In the genomic region with DNA sequence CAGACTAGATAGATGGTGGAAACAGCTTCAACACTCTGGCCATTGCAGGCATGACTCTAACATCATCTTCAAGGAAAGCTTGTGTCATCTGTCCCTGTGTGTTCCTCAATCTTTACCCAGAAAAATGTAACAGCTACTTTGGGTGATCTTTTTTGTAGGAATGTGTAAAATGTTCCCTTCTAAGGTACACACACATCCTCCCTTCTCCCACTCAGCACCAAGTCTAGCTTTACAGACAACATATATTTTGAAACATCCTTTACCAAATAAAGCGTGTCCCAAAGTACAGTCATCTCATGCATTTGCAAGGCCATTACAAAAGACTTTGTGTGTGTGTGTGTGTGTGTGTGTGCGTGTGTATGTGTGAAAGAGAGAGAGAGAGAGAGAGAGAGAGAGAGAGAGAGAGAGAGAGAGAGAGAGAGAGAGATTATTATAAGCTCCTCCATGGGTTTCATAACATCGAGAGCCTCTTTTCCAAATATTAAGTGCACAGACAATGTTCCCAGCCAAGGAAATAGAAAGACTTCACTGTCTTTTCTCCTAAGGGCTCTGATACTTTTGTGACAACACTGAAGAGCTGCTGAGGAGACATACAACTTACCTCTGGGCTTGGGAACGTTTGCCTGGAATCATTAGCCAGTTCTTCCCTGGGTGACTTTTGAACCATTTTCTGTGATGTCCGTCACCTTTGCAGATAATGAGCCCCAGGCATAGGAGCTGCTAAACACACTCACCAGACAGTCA, we compare ENCODE assay signal across 18 mouse cellular contexts.
DNase-seq lines count a peak whose midpoint lies in the region; ATAC-seq and TF ChIP-seq lines count a peak whose summit lies in the region.
"Had no signal": no experiment of that assay in that cellular context is flagged by ENCODE, and none has a peak within 500 bp of the region (broad histone marks: within the 10 kb centered on the region; RNA-seq: fewer than 3 reads in every experiment).

No protein-coding gene starts in this region.

- peaks cover 12% of the 10 kb centered on the region for H3K4me1 ChIP-seq in kidney, adult 2 months (ENCODE audit: control insufficient read depth, insufficient read depth, low read length)
- no peaks in the 10 kb centered on the region for H3K4me1 ChIP-seq in lung, postnatal 0 days (ENCODE audit: insufficient read depth, low read depth, low read length)
- H3K4me1 ChIP-seq in hindbrain, embryonic 11.5 days (replicated peaks; ENCODE audit: control insufficient read depth, insufficient read depth, low read length), result no peaks in the 10 kb centered on the region
- H3K4me1 ChIP-seq: embryonic facial prominence, embryonic 15.5 days; forebrain, embryonic 15.5 days; heart, embryonic 12.5 days; hindbrain, embryonic 12.5 days had no signal

- no peak overlapping the region for H3K27ac ChIP-seq in kidney, adult 2 months (ENCODE audit: insufficient read depth, low read depth, low read length)
- H3K27ac ChIP-seq in lung, postnatal 0 days (ENCODE audit: low read length), result no peak overlapping the region
- no peak overlapping the region for H3K27ac ChIP-seq in hindbrain, embryonic 11.5 days (ENCODE audit: low read depth, low read length)
- H3K27ac ChIP-seq: embryonic facial prominence, embryonic 15.5 days; forebrain, embryonic 15.5 days; hindbrain, embryonic 12.5 days had no signal

- no peak for TF ChIP-seq CTCF in kidney, adult 2 months (conservative IDR thresholded peaks at IDR 0.05; ENCODE audit: insufficient read depth, insufficient read length, low read depth, low read length)
- TF ChIP-seq CTCF in lung, postnatal 0 days (IDR thresholded peaks at IDR 0.05), result no peak

- ATAC-seq in lung, postnatal 0 days, result no peak
- no peak for ATAC-seq in hindbrain, embryonic 11.5 days (ENCODE audit: low FRiP score)
- ATAC-seq: forebrain, embryonic 15.5 days; hindbrain, embryonic 16.5 days had no signal

- no peak for TF ChIP-seq EP300 in lung, postnatal 0 days (IDR thresholded peaks at IDR 0.05)

- H3K9ac ChIP-seq in lung, postnatal 0 days (replicated peaks; ENCODE audit: low read depth), result no peak overlapping the region
- no peak overlapping the region for H3K9ac ChIP-seq in hindbrain, embryonic 11.5 days (ENCODE audit: low read depth, low read length)
- H3K9ac ChIP-seq: embryonic facial prominence, embryonic 15.5 days; forebrain, embryonic 15.5 days; heart, embryonic 12.5 days; hindbrain, embryonic 12.5 days had no signal

- TF ChIP-seq POLR2A in kidney, adult 2 months (IDR thresholded peaks at IDR 0.05; ENCODE audit: low read depth, low read length), result no peak

- no peaks in the 10 kb centered on the region for H3K27me3 ChIP-seq in kidney, adult 2 months (replicated peaks; ENCODE audit: control insufficient read depth, insufficient read depth, low read length)
- H3K27me3 ChIP-seq in lung, postnatal 0 days (replicated peaks; ENCODE audit: insufficient read depth, low read length), result no peaks in the 10 kb centered on the region
- no peaks in the 10 kb centered on the region for H3K27me3 ChIP-seq in hindbrain, embryonic 11.5 days (ENCODE audit: control insufficient read depth, insufficient read depth, low read length)
- H3K27me3 ChIP-seq: embryonic facial prominence, embryonic 15.5 days; forebrain, embryonic 15.5 days; heart, embryonic 12.5 days; hindbrain, embryonic 12.5 days had no signal

- no peaks in the 10 kb centered on the region for H3K9me3 ChIP-seq in lung, postnatal 0 days (ENCODE audit: low read length)
- H3K9me3 ChIP-seq in hindbrain, embryonic 11.5 days (ENCODE audit: control insufficient read depth, low read length), result no peaks in the 10 kb centered on the region
- H3K9me3 ChIP-seq: embryonic facial prominence, embryonic 15.5 days; forebrain, embryonic 15.5 days; heart, embryonic 12.5 days; hindbrain, embryonic 12.5 days had no signal

- H3K4me2 ChIP-seq in lung, postnatal 0 days (replicated peaks; ENCODE audit: low read depth, low read length), result no peak overlapping the region
- no peak overlapping the region for H3K4me2 ChIP-seq in hindbrain, embryonic 11.5 days (replicated peaks; ENCODE audit: low read depth, low read length)
- H3K4me2 ChIP-seq: embryonic facial prominence, embryonic 15.5 days; forebrain, embryonic 15.5 days; heart, embryonic 12.5 days; hindbrain, embryonic 12.5 days had no signal

- DNase-seq in kidney, adult 2 months, result peak; percentile 20
- no peak for DNase-seq in kidney, adult 18-20 months
- peak; percentile 26 for DNase-seq in lung, postnatal 0 days (ENCODE audit: low spot score)
- no peak for DNase-seq in lung, postnatal 10 days
- DNase-seq in brain, adult 2 months (ENCODE audit: low read depth, low spot score), result peak; percentile 45
- DNase-seq in telencephalon, adult 2 months (ENCODE audit: low read depth, low spot score), result peak; percentile 33
- no peak for DNase-seq in hindbrain, embryonic 11.5 days (ENCODE audit: low spot score)
- DNase-seq: adrenal gland, postnatal 14 days; cerebellum, adult 2 months; cerebellum, postnatal 10 days; gastrocnemius, postnatal 14 days; heart, postnatal 36 days had no signal

- H3K4me3 ChIP-seq in kidney, adult 2 months (ENCODE audit: insufficient read depth, low read depth, low read length), result no peak overlapping the region
- no peak overlapping the region for H3K4me3 ChIP-seq in lung, postnatal 0 days (ENCODE audit: low read depth, low read length)
- no peak overlapping the region for H3K4me3 ChIP-seq in hindbrain, embryonic 11.5 days (ENCODE audit: low read depth, low read length)
- H3K4me3 ChIP-seq: embryonic facial prominence, embryonic 15.5 days; erythroblast, embryonic 14.5 days; forebrain, embryonic 15.5 days; heart, embryonic 12.5 days; hindbrain, embryonic 12.5 days had no signal

- WGBS in kidney, adult 2 months, result 72% methylated on average over 5 of the region's 5 CpGs
- WGBS in lung, postnatal 0 days, result 62% methylated on average over 5 of the region's 5 CpGs
- WGBS in hindbrain, embryonic 11.5 days, result 76% methylated on average over 5 of the region's 5 CpGs

- H3K36me3 ChIP-seq in kidney, adult 2 months (ENCODE audit: control insufficient read depth, insufficient read depth, low read length), result no peaks in the 10 kb centered on the region
- no peaks in the 10 kb centered on the region for H3K36me3 ChIP-seq in lung, postnatal 0 days (ENCODE audit: insufficient read depth, low read length)
- H3K36me3 ChIP-seq in hindbrain, embryonic 11.5 days (ENCODE audit: control insufficient read depth, insufficient read depth, low read length), result no peaks in the 10 kb centered on the region
- H3K36me3 ChIP-seq: embryonic facial prominence, embryonic 15.5 days; forebrain, embryonic 15.5 days; heart, embryonic 12.5 days; hindbrain, embryonic 12.5 days had no signal

Comparison
In these comparisons a context has a peak if more than half of its experiments do, and no peak if none do; other contexts are left out.
1. DNase-seq: peak in kidney, adult 2 months (single experiment), lung, postnatal 0 days (single experiment), brain, adult 2 months (single experiment) and telencephalon, adult 2 months (single experiment); none in kidney, adult 18-20 months (single experiment), lung, postnatal 10 days (single experiment) and hindbrain, embryonic 11.5 days (single experiment).